Mouse (Mus musculus) kidney, postnatal 4 days (tissue): ENCODE data around the gene Dirc2.

Experiments used
- DNase-seq, 2 experiments: peaks; one replicate each; pipeline ENCODE4 v3.0.0; 2021; ENCODE audit warnings: mixed read lengths in 2 of 2

The Dirc2 gene

GRCm38 (mm10) chr16:35771606-35772005 is 2.5 kb upstream of the Dirc2 start:
- no peak for DNase-seq

GRCm38 (mm10) chr16:35771141-35771540 is 2.0 kb upstream of the Dirc2 start:
- no peak for DNase-seq

- peak; percentile 94 to 96 for DNase-seq
Measured at GRCm38 (mm10) chr16:35769878-35770657, 912 bp upstream of the Dirc2 start, which contains the start of gene Hspbap1. Gene Hspbap1, plus strand, starts transcription at chr16:35770375.

- no peak for DNase-seq
Measured at GRCm38 (mm10) chr16:35768469-35768784, 729 bp downstream of the Dirc2 start.

- no peak for DNase-seq
Measured at GRCm38 (mm10) chr16:35766366-35766765, 2.8 kb downstream of the Dirc2 start.

- no peak for DNase-seq
Measured at GRCm38 (mm10) chr16:35765449-35765848, 3.7 kb downstream of the Dirc2 start.

- DNase-seq = no peak
Measured at GRCm38 (mm10) chr16:35764941-35765340, 4.2 kb downstream of the Dirc2 start.

GRCm38 (mm10) chr16:35763590-35764296 is 5.4 kb downstream of the Dirc2 start:
- DNase-seq = no peak

GRCm38 (mm10) chr16:35759401-35759800 is 9.8 kb downstream of the Dirc2 start:
- DNase-seq = no peak

GRCm38 (mm10) chr16:35756697-35757096 is 12.5 kb downstream of the Dirc2 start:
- DNase-seq = no peak

GRCm38 (mm10) chr16:35755502-35756334 is 13.4 kb downstream of the Dirc2 start:
- DNase-seq = no peak

GRCm38 (mm10) chr16:35753926-35754325 is 15.2 kb downstream of the Dirc2 start:
- DNase-seq = no peak

GRCm38 (mm10) chr16:35751841-35752240 is 17.3 kb downstream of the Dirc2 start:
- DNase-seq = no peak

- DNase-seq = no peak
Measured at GRCm38 (mm10) chr16:35749385-35749784, 19.8 kb downstream of the Dirc2 start.

- DNase-seq = no peak
Measured at GRCm38 (mm10) chr16:35748237-35748603, 20.9 kb downstream of the Dirc2 start.

- no peak for DNase-seq
Measured at GRCm38 (mm10) chr16:35747417-35748236, 21.5 kb downstream of the Dirc2 start.

GRCm38 (mm10) chr16:35742251-35742937 is 26.8 kb downstream of the Dirc2 start:
- DNase-seq = no peak

- no peak for DNase-seq
Measured at GRCm38 (mm10) chr16:35741621-35742020, 27.5 kb downstream of the Dirc2 start.

- DNase-seq = no peak
Measured at GRCm38 (mm10) chr16:35740943-35741342, 28.2 kb downstream of the Dirc2 start.

- DNase-seq = no peak
Measured at GRCm38 (mm10) chr16:35740357-35740756, 28.8 kb downstream of the Dirc2 start.

GRCm38 (mm10) chr16:35739548-35739947 is 29.6 kb downstream of the Dirc2 start:
- no peak for DNase-seq
